In genomic region chr13:67060786-67061358, GRCm38 (mm10) we compare ENCODE assay signal across 8 mouse cellular contexts. TPM values are rescaled to one million over a fixed set of nuclear protein-coding genes. Genes with fewer than 3 reads are reported as not detected.
DNase-seq lines count a peak whose midpoint lies in the region; ATAC-seq lines count a peak whose summit lies in the region.

Zfp712 (minus strand) TSS chr13:67061170.

- peak within 1 kb of the TSS; percentile 92 for H3K27ac ChIP-seq in brown adipose tissue, adult 24 weeks (replicated peaks; ENCODE audit: low read depth, low read length)
- H3K27ac ChIP-seq in heart, embryonic 14.5 days (replicated peaks in 1 of 2; ENCODE audit: control insufficient read depth in 1 of 2, insufficient read depth in 1 of 2, low read depth in 2 of 2, low read length in 2 of 2): peak within 1 kb of the TSS; percentile 67 to 90
- H3K27ac ChIP-seq in liver, embryonic 13.5 days: peak within 1 kb of the TSS; percentile 84
- H3K27ac ChIP-seq in stomach, embryonic 16.5 days (ENCODE audit: low read length): peak within 1 kb of the TSS; percentile 89

- peak; percentile 96 for ATAC-seq in heart, embryonic 14.5 days (ENCODE audit: insufficient number of reproducible peaks, insufficient read depth, low FRiP score, low read depth)
- peak; percentile 99 for ATAC-seq in liver, embryonic 13.5 days (ENCODE audit: low read depth)
- peak; percentile 97 for ATAC-seq in stomach, embryonic 16.5 days (ENCODE audit: insufficient read depth, low FRiP score)

- H3K4me1 ChIP-seq in brown adipose tissue, adult 24 weeks (ENCODE audit: control insufficient read depth, insufficient read depth, insufficient read length, low read length): no peaks in the 10 kb centered on the region
- H3K4me1 ChIP-seq in heart, embryonic 14.5 days (ENCODE audit: control insufficient read depth in 2 of 2, insufficient read depth in 2 of 2, low read length in 2 of 2): peaks cover 0 to 7% of the 10 kb centered on the region in 2 experiments; a peak in 2 of 4 replicates
- H3K4me1 ChIP-seq in liver, embryonic 13.5 days (replicated peaks): peaks cover 22% of the 10 kb centered on the region
- H3K4me1 ChIP-seq in stomach, embryonic 16.5 days (ENCODE audit: control insufficient read depth, insufficient read depth, low read length): peaks cover 3% of the 10 kb centered on the region; the same call in 1 of the 2 replicates

- 0% methylated on average over 27 of the region's 27 CpGs for WGBS in heart, embryonic 14.5 days
- 0% methylated on average over 27 of the region's 27 CpGs for WGBS in liver, embryonic 13.5 days (ENCODE audit: insufficient replicate concordance)
- WGBS in stomach, embryonic 16.5 days: under 1% methylated on average over 27 of the region's 27 CpGs

- no peaks in the 10 kb centered on the region for H3K27me3 ChIP-seq in heart, embryonic 14.5 days (ENCODE audit: control insufficient read depth, insufficient read depth, low read length)
- H3K27me3 ChIP-seq in liver, embryonic 13.5 days: no peaks in the 10 kb centered on the region
- H3K27me3 ChIP-seq in stomach, embryonic 16.5 days (ENCODE audit: control insufficient read depth, insufficient read depth, low read length): no peaks in the 10 kb centered on the region

- no peaks in the 10 kb centered on the region for H3K9me3 ChIP-seq in heart, embryonic 14.5 days (ENCODE audit: control insufficient read depth, low read length)
- H3K9me3 ChIP-seq in liver, embryonic 13.5 days (replicated peaks): no peaks in the 10 kb centered on the region
- H3K9me3 ChIP-seq in stomach, embryonic 16.5 days (replicated peaks; ENCODE audit: control insufficient read depth, low read length): no peaks in the 10 kb centered on the region

- peak; percentile 92 for DNase-seq in CD4-positive, CD25-positive, alpha-beta regulatory T cell, adult 2 months (ENCODE audit: low read depth, low spot score)
- peak; percentile 87 for DNase-seq in fibroblast of lung, adult 2 months (ENCODE audit: low read depth)
- peak; percentile 96 for DNase-seq in kidney, postnatal 14 days
- peak; percentile 78 for DNase-seq in liver, embryonic 13.5 days
- peak; percentile 88 for DNase-seq in neural tube, embryonic 10.5 days (ENCODE audit: extremely low spot score, low spot score)

- no peaks in the 10 kb centered on the region for H3K36me3 ChIP-seq in heart, embryonic 14.5 days (ENCODE audit: control insufficient read depth, insufficient read depth, low read length)
- no peaks in the 10 kb centered on the region for H3K36me3 ChIP-seq in liver, embryonic 13.5 days
- H3K36me3 ChIP-seq in stomach, embryonic 16.5 days (ENCODE audit: control insufficient read depth, insufficient read depth, low read length): no peaks in the 10 kb centered on the region

- H3K4me2 ChIP-seq in heart, embryonic 14.5 days (ENCODE audit: low read length): peak within 1 kb of the TSS; percentile 92
- H3K4me2 ChIP-seq in liver, embryonic 13.5 days: peak within 1 kb of the TSS; percentile 85
- peak within 1 kb of the TSS; percentile 67 for H3K4me2 ChIP-seq in stomach, embryonic 16.5 days (ENCODE audit: low read depth, low read length)

- peak within 1 kb of the TSS; percentile 79 for H3K4me3 ChIP-seq in brown adipose tissue, adult 24 weeks (ENCODE audit: insufficient read depth, low read depth, low read length)
- H3K4me3 ChIP-seq in heart, embryonic 14.5 days (ENCODE audit: control insufficient read depth in 1 of 2, insufficient read depth in 1 of 2, low read depth in 1 of 2, low read length in 2 of 2): peak within 1 kb of the TSS; percentile 78 to 87
- peak within 1 kb of the TSS; percentile 75 for H3K4me3 ChIP-seq in liver, embryonic 13.5 days (replicated peaks)
- H3K4me3 ChIP-seq in stomach, embryonic 16.5 days (replicated peaks; ENCODE audit: low read length): peak within 1 kb of the TSS; percentile 74

- peak within 1 kb of the TSS; percentile 77 for H3K9ac ChIP-seq in heart, embryonic 14.5 days (ENCODE audit: low read length)
- peak within 1 kb of the TSS; percentile 72 for H3K9ac ChIP-seq in liver, embryonic 13.5 days
- peak within 1 kb of the TSS; percentile 82 for H3K9ac ChIP-seq in stomach, embryonic 16.5 days (ENCODE audit: low read length)

RNA-seq across cellular contexts. Expression of gene Zfp712, which starts in this region (rescaled TPM):
- polyA plus RNA-seq in brown adipose tissue, adult 24 weeks (2012; ENCODE audit: insufficient read depth, insufficient read length, missing spikeins): 0.67 and 0.95 TPM in 2 replicates
- 3.1 TPM in 2 replicates for polyA plus RNA-seq in heart, embryonic 14.5 days (2014; fragmentation: Nextera tagmentation; extraction: Ambion mirVana)
- 0.83 and 0.92 TPM in 2 replicates for polyA plus RNA-seq in liver, embryonic 13.5 days (2015; fragmentation: Nextera tagmentation; extraction: Ambion mirVana)
- polyA plus RNA-seq in stomach, embryonic 16.5 days (2015; fragmentation: Nextera tagmentation; extraction: Ambion mirVana): 3.9 TPM in 2 replicates

Comparison
In these comparisons a context has a peak if more than half of its experiments do, and no peak if none do; other contexts are left out.
1. Peak in every context shown above with its lines: DNase-seq, ATAC-seq, H3K4me3 ChIP-seq and H3K27ac ChIP-seq.
2. Peak in DNase-seq, ATAC-seq, H3K4me3 ChIP-seq, H3K27ac ChIP-seq, H3K9ac ChIP-seq and H3K4me2 ChIP-seq in liver, embryonic 13.5 days; RNA of the gene not detected or under 1 TPM.